Mouse (Mus musculus): ENCODE data around the gene Cldn15. TPM values are rescaled to one million over a fixed set of nuclear protein-coding genes. Genes with fewer than 3 reads are reported as not detected.
"Not testable (repeated sequence)": the region's sequence is repeated elsewhere in the genome, so short reads cannot be mapped to it uniquely, and the experiment has no call there.

The Cldn15 gene
- polyA plus RNA-seq, 1 experiment from 2014 or later, result 0.30 TPM

DNA sequence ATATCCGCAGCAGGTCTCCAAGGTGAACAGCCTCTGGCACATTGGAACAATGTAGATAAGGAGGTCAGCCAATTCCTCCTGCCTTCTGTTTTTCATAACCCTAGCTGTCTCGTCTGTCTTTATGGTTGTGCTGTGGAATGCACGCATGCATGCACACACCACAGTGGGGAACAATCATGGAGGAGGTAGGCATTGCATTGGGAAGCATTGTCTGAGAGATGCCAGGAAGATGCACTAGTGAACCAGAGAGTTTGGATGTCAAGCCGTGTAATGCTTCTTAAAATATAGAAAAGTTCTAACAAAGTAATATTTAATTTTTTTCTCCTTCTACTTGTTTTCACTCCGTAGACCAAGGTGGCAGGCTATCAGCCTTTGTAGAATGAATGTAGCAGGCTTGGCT lies 33.5 kb upstream of the Cldn15 start:
- no peaks in the 10 kb centered on the region for H3K9me3 ChIP-seq (replicated peaks; ENCODE audit: control insufficient read depth, low read length, poor library complexity, severe bottlenecking)
- no peak overlapping the region for H3K9ac ChIP-seq (ENCODE audit: low read depth, low read length)
- no peak overlapping the region for H3K27ac ChIP-seq (ENCODE audit: low read length)
- H3K27me3 ChIP-seq (ENCODE audit: control insufficient read depth, insufficient read depth, low read depth, low read length), result no peaks in the 10 kb centered on the region
- ATAC-seq, result no peak
- H3K4me1 ChIP-seq (ENCODE audit: control insufficient read depth, insufficient read depth, low read length), result no peaks in the 10 kb centered on the region
- no peaks in the 10 kb centered on the region for H3K36me3 ChIP-seq (ENCODE audit: control insufficient read depth, insufficient read depth, low read length)
- no peak overlapping the region for H3K4me2 ChIP-seq (ENCODE audit: low read length)
- WGBS, result 75% methylated on average over 5 of the region's 5 CpGs
- H3K4me3 ChIP-seq (ENCODE audit: low read depth, low read length), result no peak overlapping the region

DNA sequence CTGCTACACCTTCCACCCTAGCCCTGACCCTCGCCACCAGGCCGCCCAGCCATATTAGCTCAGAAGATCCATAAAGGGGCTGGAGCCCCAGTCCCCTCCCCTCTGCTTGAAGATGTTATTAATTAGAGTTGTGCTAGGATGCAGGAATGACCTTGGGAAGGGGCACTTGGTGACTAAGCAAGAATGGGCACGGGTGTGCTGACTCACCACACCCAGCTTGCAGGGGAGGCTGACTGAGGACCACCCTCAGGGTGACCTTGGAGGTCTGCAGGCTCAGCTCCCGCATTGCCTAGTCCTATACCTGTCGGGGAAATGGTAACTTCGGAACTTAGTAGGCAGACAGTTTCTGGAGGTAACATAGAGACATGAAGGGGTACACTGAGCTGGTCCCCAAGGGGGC lies 32.5 kb upstream of the Cldn15 start:
- Histone ChIP-seq H3K4me3 (ENCODE audit: low read depth, low read length) (no peak overlapping the region), H3K9me3 (replicated peaks; ENCODE audit: control insufficient read depth, low read length, poor library complexity, severe bottlenecking) (no peaks in the 10 kb centered on the region), H3K36me3 (ENCODE audit: control insufficient read depth, insufficient read depth, low read length) (no peaks in the 10 kb centered on the region), H3K27ac (ENCODE audit: low read length) (no peak overlapping the region), H3K4me1 (ENCODE audit: control insufficient read depth, insufficient read depth, low read length) (no peaks in the 10 kb centered on the region), H3K27me3 (ENCODE audit: control insufficient read depth, insufficient read depth, low read depth, low read length) (no peaks in the 10 kb centered on the region), H3K4me2 (ENCODE audit: low read length) (no peak overlapping the region), H3K9ac (ENCODE audit: low read depth, low read length) (no peak overlapping the region)
- no peak for ATAC-seq
- 92% methylated on average over 6 of the region's 6 CpGs for WGBS

DNA sequence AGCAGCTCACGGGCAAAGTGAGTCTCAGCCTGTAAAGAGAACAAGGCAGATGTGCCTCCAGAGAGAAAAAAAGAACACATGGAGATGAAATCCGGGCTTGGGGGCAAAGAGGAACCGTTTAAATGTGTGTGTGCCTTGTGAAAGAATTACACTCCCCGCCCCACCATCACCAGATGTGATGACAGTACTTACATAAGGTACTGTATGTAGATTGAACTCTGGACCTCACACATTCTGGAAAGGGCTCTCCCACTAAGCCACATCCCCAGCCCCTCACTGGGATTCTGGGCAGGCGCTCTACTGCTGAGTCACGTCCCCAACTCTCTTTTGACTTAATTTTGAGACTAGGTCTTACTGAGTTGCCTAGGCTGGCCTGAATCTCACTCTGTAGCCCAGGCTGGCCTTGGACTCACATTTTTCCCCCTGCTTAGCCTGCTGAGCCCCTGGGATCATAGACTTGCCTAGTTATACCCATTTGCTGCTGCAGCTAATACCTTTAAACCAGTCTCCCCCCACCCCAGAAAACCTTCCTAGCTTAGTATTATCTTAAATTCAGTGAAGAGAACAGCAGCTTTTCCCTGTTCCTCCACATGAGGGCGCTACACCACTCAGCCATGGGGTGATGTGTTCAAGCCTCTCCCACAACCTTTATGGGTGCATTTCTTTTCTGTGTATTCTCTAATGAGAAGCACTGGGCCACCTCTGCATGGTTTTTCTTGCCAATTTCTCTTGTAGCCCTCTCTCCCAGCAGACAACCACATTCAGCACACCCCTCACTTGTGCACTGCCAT lies 30.3 kb upstream of the Cldn15 start:
- Histone ChIP-seq H3K27me3 (ENCODE audit: control insufficient read depth, insufficient read depth, low read depth, low read length) (no peaks in the 10 kb centered on the region), H3K4me2 (ENCODE audit: low read length) (no peak overlapping the region), H3K9ac (ENCODE audit: low read depth, low read length) (no peak overlapping the region), H3K27ac (ENCODE audit: low read length) (no peak overlapping the region), H3K4me1 (ENCODE audit: control insufficient read depth, insufficient read depth, low read length) (no peaks in the 10 kb centered on the region), H3K9me3 (replicated peaks; ENCODE audit: control insufficient read depth, low read length, poor library complexity, severe bottlenecking) (no peaks in the 10 kb centered on the region), H3K36me3 (ENCODE audit: control insufficient read depth, insufficient read depth, low read length) (no peaks in the 10 kb centered on the region), H3K4me3 (ENCODE audit: low read depth, low read length) (no peak overlapping the region)
- ATAC-seq, result no peak
- whole genome bisulfite sequencing, result 68% methylated on average over 7 of the region's 7 CpGs

DNA sequence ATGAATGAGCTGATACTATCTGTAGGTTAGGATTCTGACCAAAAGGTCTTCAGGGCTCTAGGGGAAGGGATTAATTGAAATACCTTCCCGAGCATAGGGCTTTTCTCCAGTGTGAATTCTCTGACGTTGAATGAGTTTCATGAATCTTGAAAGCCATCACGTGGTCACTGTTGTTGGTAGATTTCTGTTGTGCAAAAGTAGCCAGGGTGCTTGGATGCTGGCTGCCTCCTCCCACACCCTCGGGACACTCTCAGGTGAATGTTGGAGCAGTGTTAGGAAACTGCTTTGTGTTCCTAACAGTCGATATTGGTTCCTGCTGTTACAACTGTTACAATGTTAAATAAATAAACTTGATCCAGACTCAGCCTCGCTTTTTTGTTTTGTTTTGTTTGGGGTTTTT lies 29.7 kb upstream of the Cldn15 start:
- Histone ChIP-seq H3K9me3 (replicated peaks; ENCODE audit: control insufficient read depth, low read length, poor library complexity, severe bottlenecking) (no peaks in the 10 kb centered on the region), H3K9ac (ENCODE audit: low read depth, low read length) (no peak overlapping the region), H3K36me3 (ENCODE audit: control insufficient read depth, insufficient read depth, low read length) (no peaks in the 10 kb centered on the region), H3K4me2 (ENCODE audit: low read length) (no peak overlapping the region), H3K27ac (ENCODE audit: low read length) (no peak overlapping the region), H3K4me1 (ENCODE audit: control insufficient read depth, insufficient read depth, low read length) (no peaks in the 10 kb centered on the region), H3K27me3 (ENCODE audit: control insufficient read depth, insufficient read depth, low read depth, low read length) (no peaks in the 10 kb centered on the region), H3K4me3 (ENCODE audit: low read depth, low read length) (no peak overlapping the region)
- ATAC-seq, result no peak
- 85% methylated on average over 6 of the region's 6 CpGs for WGBS

DNA sequence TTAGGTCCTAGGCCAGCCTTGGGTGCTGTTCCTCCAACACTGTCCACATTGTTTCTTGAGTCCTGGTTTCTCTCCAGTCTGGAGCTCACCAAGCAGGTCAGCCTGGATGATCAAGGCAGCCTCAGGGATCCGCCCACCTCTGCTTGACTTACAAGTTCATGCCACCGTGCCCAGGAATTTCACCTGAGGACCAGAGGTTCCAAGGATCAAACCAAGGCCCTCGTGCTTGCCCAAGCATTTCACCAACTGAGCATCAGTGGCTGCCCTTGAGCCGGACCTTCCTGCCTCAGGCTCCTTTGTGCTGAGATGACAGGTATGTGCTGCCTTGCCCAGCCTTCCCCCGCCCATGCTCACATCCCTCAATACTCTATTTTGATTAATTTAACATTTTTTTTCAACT lies 28.8 kb upstream of the Cldn15 start:
- ATAC-seq, result no peak
- Histone ChIP-seq H3K9me3 (replicated peaks; ENCODE audit: control insufficient read depth, low read length, poor library complexity, severe bottlenecking) (no peaks in the 10 kb centered on the region), H3K27me3 (ENCODE audit: control insufficient read depth, insufficient read depth, low read depth, low read length) (no peaks in the 10 kb centered on the region), H3K27ac (ENCODE audit: low read length) (no peak overlapping the region), H3K4me3 (ENCODE audit: low read depth, low read length) (no peak overlapping the region), H3K36me3 (ENCODE audit: control insufficient read depth, insufficient read depth, low read length) (no peaks in the 10 kb centered on the region), H3K4me2 (ENCODE audit: low read length) (no peak overlapping the region), H3K4me1 (ENCODE audit: control insufficient read depth, insufficient read depth, low read length) (no peaks in the 10 kb centered on the region), H3K9ac (ENCODE audit: low read depth, low read length) (no peak overlapping the region)
- WGBS, result 89% methylated on average over 5 of the region's 5 CpGs

DNA sequence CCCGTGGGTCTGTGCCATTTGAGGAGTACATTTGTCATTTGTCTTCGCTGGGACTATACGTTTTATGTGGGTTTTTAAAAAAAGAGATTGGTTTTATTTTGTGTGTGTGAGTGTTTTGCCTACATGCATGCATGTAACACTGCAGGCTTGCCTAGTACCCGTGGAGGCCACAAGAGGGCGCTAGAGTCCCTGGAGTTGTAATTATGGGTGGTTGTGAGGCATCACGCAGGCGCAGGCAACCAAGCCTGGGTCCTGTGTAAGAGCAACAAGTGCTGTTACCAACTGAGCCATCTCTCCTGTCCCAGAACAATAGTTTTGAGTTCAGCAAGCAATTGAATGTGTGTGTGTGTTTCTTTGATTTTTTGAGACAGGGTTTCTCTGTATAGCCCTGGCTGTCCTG lies 27.1 kb upstream of the Cldn15 start:
- Histone ChIP-seq H3K36me3 (ENCODE audit: control insufficient read depth, insufficient read depth, low read length) (no peaks in the 10 kb centered on the region), H3K4me2 (ENCODE audit: low read length) (no peak overlapping the region), H3K4me1 (ENCODE audit: control insufficient read depth, insufficient read depth, low read length) (no peaks in the 10 kb centered on the region), H3K4me3 (ENCODE audit: low read depth, low read length) (no peak overlapping the region), H3K27me3 (ENCODE audit: control insufficient read depth, insufficient read depth, low read depth, low read length) (no peaks in the 10 kb centered on the region), H3K27ac (ENCODE audit: low read length) (no peak overlapping the region), H3K9me3 (replicated peaks; ENCODE audit: control insufficient read depth, low read length, poor library complexity, severe bottlenecking) (no peaks in the 10 kb centered on the region), H3K9ac (ENCODE audit: low read depth, low read length) (no peak overlapping the region)
- 67% methylated on average over 7 of the region's 7 CpGs for WGBS
- ATAC-seq, result no peak

DNA sequence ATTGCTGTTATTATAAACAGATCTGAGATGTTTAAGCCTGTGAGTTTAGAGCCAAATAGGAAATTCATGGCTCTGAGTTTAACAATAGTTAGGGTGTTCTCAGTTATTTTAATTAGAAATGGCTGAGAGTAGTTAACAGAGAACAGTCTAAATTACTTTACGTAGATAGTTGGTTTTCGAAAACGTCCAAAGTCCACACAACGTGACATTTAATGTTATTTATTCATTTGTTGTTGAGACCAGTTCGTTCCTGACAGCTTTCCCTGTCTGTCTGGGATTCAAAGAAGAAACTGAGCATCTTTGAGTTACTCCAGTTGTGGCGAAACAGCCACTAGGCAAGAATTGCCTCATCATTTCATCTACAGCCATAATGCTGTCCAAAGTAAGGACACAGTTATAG lies 26.4 kb upstream of the Cldn15 start:
- H3K9me3 ChIP-seq (replicated peaks; ENCODE audit: control insufficient read depth, low read length, poor library complexity, severe bottlenecking); H3K27ac ChIP-seq (ENCODE audit: low read length); H3K27me3 ChIP-seq (ENCODE audit: control insufficient read depth, insufficient read depth, low read depth, low read length); H3K4me1 ChIP-seq (ENCODE audit: control insufficient read depth, insufficient read depth, low read length); ATAC-seq; H3K9ac ChIP-seq (ENCODE audit: low read depth, low read length); H3K36me3 ChIP-seq (ENCODE audit: control insufficient read depth, insufficient read depth, low read length); H3K4me3 ChIP-seq (ENCODE audit: low read depth, low read length); H3K4me2 ChIP-seq (ENCODE audit: low read length): not testable (repeated sequence)
- 88% methylated on average over 6 of the region's 6 CpGs for WGBS

DNA sequence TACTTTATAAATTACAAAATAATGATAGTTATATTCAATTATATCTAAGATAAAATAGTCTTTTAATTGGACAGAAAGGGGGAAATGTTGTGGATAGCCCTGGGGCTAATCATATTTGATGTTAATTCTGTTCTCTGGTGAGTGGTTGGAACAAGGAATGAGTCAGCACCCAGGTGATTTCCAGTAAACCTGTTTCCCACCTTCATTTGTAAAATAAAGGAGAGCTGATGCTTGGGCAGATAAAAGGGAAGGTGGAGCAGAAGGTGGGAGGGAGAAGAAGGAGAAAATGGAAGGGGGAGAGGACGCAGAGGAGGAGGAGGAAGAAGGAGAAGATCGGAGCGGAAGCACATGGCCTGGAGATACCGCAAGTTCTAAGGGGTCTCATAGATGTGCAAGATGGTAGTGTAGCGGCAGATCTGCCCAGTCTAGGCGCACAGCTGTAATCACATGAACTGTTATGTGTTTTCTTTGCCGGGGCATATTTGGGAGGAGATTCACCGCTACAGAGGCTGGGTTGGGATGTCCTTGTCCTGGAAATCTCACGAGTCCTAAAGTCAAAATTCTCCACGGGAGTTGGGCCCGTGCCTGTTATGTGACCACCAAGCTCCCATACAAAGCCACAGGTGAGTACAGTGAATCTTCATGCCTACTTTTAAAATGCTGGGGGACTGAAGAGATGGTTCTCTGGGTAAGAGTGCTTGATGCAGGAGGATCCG lies 25.4 kb upstream of the Cldn15 start:
- no peaks in the 10 kb centered on the region for H3K27me3 ChIP-seq (ENCODE audit: control insufficient read depth, insufficient read depth, low read depth, low read length)
- H3K4me1 ChIP-seq (ENCODE audit: control insufficient read depth, insufficient read depth, low read length), result no peaks in the 10 kb centered on the region
- H3K4me2 ChIP-seq (ENCODE audit: low read length), result no peak overlapping the region
- no peaks in the 10 kb centered on the region for H3K36me3 ChIP-seq (ENCODE audit: control insufficient read depth, insufficient read depth, low read length)
- no peak for ATAC-seq
- H3K9ac ChIP-seq (ENCODE audit: low read depth, low read length), result no peak overlapping the region
- no peak overlapping the region for H3K4me3 ChIP-seq (ENCODE audit: low read depth, low read length)
- no peak overlapping the region for H3K27ac ChIP-seq (ENCODE audit: low read length)
- no peaks in the 10 kb centered on the region for H3K9me3 ChIP-seq (replicated peaks; ENCODE audit: control insufficient read depth, low read length, poor library complexity, severe bottlenecking)
- WGBS, result 88% methylated on average over 12 of the region's 12 CpGs

DNA sequence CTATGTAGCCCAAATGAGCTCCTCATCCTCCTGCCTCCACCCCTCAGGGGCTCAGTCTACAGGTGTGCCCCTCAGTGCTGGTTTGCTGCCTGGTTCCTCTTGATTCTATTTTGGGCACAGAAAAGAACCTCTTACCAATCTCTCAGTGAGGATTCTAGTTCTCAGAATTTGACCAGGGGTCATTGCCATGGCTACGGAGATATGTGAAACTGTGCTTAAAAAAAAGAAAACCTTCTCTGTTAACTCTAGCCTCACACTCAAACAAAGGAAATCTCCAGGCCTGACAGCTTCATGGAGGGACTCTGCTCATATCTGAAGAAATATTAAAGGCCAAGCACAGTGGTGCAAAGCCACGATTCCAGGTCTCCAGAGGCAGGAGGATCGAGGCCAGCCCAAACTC lies 23.6 kb upstream of the Cldn15 start:
- no peaks in the 10 kb centered on the region for H3K36me3 ChIP-seq (ENCODE audit: control insufficient read depth, insufficient read depth, low read length)
- no peak overlapping the region for H3K9ac ChIP-seq (ENCODE audit: low read depth, low read length)
- 75% methylated on average over 3 of the region's 3 CpGs for WGBS
- no peaks in the 10 kb centered on the region for H3K4me1 ChIP-seq (ENCODE audit: control insufficient read depth, insufficient read depth, low read length)
- no peaks in the 10 kb centered on the region for H3K27me3 ChIP-seq (ENCODE audit: control insufficient read depth, insufficient read depth, low read depth, low read length)
- no peak overlapping the region for H3K4me2 ChIP-seq (ENCODE audit: low read length)
- ATAC-seq, result no peak
- H3K4me3 ChIP-seq (ENCODE audit: low read depth, low read length), result no peak overlapping the region
- H3K9me3 ChIP-seq (replicated peaks; ENCODE audit: control insufficient read depth, low read length, poor library complexity, severe bottlenecking), result no peaks in the 10 kb centered on the region
- H3K27ac ChIP-seq (ENCODE audit: low read length), result no peak overlapping the region; the same call in 1 of the 2 replicates
